Mouse (Mus musculus): ENCODE data around the gene Rgs7.

- TF ChIP-seq POLR2A (IDR thresholded peaks at IDR 0.05; ENCODE audit: insufficient read depth, low read length) (no peak), CTCF (IDR thresholded peaks at IDR 0.05; ENCODE audit: low read depth, low read length) (no peak)
These were observed 19.9 kb upstream of the Rgs7 start for GRCm38 (mm10) chr1:175512173-175512572.
